Mouse (Mus musculus) thymus, postnatal 36 days (tissue): Measurements from ENCODE around the gene Lrrc4c.

Experiments used
- DNase-seq, 2 experiments: peaks; one replicate each; pipeline ENCODE4 v3.0.0; 2022; ENCODE audit warnings: mixed read lengths in 2 of 2

Gene Lrrc4c

DNA sequence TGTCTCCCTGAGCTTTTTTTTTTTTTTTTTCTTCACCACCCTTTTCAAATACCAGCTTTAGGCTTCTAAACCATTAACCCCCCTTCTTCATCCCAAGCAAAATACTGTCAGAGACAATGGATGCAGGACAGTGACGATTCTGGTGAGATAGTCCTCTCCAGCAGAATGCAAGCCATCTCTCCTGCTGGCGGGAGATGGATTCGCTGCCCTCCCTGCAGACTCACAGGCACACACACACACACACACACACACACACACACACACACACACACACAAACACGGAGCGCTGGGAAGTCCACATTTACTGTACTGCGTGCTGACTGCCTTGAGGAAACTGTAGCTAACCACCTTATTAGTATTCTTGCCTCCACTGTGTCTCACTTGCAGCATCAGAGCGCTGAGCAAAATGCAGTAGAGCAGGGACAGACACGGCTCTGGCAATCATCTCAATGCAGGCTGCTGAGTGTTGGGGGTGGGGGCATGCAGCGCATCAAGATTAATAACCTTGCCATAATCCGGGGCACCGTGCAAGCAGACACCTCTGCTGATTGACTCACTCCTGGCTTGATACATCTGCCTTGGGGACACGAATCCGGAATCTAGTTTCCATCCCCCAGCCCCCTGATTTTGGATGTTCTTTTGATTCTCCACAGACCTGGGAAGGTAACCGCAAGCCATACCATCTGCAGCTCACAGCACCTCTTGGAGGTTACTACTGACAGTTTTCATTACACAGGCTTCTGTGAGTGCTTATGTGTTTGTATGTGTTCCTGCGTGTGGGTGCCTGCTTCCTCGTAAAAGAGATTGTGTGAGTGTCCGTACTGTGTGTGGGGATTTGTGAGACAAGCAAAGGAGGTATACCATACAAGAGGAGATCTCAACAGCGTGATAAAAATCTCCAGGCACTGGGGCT, at the start of gene Lrrc4c:
Lrrc4c (plus strand) TSS at position 783 of the 913 bp plus-strand sequence.
- no peak for DNase-seq

DNA sequence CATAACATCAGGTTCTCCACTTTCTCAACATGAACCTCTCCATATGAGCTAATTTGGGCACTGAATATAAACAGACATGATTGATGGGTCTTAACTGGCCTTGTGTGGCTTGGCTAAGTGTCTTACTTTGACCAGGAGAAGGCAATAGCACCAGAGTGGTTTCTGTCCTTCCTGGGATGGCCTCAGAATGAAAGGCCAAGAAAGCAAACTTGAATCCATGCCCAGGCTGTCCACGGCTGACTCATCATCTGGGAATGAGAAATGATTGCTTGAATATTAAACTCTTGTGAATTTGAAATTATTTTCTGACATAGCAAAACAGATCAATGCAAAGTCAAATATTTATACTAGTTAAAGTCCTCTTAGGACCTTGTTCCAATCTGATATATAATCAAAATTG, 42.9 kb upstream of the Lrrc4c start:
- DNase-seq, result no peak

DNA sequence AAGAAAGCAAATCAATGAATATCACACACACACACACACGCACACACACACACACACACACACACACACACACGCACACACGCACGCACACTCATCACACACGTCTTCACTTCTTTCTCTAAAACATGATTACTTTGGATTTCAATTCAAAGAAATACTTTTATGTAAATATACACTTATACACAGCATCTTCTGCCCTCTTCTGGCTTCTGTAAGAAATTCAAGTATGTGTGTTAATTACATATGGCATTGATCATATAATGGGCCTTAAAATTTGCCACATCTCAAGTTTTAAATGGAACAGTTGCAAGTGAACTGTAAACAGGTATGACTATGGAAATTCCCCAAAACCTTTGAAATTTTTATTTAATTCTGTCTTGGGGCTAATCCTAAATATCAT, 35.0 kb upstream of the Lrrc4c start:
- DNase-seq, result no peak

DNA sequence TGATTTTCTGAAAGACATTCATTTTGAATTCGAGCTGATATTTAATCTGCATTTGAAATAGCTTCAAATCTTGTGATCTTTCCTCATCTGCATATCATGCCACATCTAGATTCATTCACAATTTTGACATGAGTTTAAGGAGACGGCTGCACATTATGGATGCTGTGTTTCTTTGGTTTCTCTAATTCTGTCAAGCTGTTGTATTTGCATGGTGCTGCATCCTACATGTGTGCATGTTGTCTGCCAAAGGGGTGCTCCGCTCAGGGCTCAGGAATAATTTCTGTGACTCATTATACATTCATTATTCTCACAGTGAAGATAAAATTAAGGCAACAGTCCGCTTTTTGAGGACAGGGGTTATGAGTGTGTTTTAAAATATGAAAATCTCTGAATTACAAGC, 30.5 kb upstream of the Lrrc4c start:
- no peak for DNase-seq

DNA sequence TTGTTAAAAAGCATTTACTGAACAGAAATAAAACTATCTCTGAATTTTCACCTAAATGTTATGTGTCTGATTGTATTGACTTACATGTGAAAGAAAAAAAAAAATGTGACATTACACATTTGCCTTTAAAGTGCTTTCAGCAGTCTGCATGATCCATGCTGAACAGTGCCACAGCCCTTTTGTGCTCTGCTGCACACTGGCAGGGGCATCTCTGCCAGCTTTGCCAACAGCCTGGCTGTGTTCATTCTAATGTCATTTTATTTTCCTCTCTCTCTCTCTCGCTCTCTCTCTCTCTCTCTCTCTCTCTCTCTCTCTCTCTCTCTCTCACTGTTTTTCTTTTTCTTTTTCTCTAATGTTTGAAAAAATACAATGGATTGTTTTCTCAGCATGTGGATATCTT, 27.4 kb upstream of the Lrrc4c start:
- DNase-seq, result no peak

DNA sequence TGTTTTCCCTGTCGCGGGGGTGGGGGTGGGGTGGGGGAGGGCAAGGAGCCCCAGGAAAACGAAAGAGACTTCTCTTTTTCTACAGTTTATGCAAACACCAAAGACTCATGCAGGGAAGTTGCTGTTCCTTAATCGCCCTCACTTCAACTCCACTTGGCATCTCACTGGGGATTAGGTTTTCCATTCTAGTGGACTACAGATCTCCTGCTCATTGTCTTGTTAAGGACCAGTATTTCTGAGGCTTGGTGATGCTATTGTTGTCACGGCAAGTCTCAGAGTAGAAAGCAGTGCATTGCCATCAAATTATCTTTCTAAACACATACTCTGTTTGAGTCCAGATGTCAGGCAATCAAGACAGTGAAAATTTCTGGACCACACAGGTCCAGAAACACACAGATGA, 2.9 kb upstream of the Lrrc4c start:
- no peak for DNase-seq

DNA sequence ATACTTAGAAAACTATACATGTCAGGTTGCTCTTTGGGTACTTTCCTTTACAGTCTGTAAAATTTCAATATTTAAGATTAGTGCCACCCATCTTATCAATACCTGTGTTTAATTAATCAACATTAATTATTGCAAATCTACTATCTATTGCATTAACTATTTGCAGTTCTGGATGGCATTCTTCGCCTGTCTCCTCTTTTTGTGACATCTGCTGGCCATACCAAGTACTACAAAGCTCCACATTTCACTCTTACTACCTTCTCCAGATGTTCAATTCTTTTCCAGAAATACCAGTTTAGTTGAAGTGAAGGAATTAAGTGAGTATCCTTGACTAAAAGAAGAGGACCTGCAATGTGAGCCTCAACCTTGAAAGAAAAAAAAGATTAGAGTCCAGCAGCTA, 1.4 kb upstream of the Lrrc4c start:
- DNase-seq, result no peak

DNA sequence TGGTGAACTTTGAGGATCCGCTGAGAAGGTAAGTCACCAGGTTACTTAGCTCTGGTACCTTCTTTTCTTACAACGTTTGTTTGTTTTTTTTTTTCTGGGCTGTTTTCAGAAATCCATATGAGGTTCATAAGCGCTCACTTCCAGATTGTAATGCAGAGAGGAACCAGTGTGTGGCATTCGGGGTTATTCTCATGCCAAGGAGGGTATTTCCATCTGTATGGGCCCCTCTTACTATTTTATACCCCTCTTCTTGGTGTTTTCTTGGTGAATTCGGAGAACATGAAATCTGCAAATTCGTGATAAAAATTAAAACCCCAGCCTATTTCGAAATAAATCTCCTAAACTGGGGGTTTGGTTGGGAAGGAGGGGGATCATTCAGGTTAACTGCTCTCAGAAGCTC, 587 bp downstream of the Lrrc4c start:
- DNase-seq, result no peak

DNA sequence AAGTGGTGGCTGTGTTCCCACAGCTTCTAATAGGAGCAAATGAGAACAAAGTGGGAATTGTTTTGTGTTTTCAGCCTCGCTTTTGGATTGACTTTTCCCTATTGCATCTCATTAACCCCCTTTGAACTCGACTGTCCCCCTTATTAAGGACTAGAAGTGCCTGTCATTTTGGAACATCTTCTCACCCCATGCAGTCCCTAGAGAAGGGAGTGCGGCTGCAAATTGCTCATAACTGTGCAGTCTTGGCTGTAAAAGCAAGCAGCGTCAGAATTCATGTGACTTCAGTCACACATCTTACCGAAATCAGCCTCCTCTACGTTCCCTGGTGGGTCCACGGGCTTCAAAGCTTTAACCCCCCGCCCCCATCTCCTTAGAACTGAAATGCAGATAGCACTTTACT, 1.2 kb downstream of the Lrrc4c start:
- DNase-seq, result no peak

DNA sequence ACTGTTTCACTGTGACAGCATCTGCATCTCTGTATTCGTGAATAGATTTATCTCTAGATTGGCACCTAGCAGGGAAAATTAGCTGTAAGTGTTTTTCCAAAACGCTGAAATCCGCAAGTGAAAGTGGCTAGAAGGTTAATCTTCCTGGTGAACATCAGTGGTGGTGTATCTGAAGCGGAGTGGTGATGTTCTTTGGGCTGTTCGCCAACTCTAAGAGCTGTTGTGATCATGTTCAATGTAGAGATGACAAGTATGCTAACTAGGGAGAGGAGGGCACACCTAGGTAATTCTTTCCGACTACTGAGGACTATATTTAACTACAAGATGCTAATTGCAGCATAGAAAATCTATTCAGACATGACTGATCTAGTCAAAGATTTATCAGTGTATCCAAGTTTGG, 1.7 kb downstream of the Lrrc4c start:
- no peak for DNase-seq

DNA sequence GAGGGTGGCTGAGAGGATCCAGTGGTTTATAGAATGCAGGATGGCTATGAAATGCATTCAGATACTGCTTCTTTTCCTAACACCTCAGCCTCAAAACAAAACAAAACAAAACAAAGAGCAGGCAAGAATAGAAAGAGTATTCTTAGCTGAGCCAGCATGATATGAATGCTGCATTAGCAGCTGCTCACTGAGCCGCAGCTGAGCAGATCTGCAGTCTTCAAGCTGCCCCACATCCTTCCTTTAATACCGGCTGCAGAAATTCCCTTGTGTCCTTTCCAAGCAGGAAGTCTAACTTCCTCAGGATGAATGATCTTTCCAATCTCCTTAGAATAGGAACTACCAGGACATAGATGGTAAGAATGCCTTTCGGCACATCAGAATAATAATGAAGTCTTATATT, 16.7 kb downstream of the Lrrc4c start:
- no peak for DNase-seq

DNA sequence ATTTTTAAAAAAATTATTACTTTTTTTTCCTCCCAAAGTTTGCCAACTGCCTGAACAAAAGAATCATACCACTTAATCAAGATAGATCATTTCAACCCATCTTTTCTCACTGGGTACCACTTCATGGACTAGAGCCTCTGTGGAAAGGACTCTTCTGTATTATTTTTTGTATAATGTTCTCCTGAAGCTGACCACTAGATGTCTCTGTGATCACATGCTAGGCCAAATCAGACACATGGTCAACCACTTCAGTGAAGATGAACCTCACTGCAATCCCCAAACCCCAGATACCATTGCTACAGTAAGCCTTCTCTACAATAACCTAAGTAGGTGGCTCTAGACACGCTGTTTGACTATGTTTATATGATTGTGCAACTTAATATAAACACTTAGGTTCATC, 19.4 kb downstream of the Lrrc4c start:
- DNase-seq, result no peak

DNA sequence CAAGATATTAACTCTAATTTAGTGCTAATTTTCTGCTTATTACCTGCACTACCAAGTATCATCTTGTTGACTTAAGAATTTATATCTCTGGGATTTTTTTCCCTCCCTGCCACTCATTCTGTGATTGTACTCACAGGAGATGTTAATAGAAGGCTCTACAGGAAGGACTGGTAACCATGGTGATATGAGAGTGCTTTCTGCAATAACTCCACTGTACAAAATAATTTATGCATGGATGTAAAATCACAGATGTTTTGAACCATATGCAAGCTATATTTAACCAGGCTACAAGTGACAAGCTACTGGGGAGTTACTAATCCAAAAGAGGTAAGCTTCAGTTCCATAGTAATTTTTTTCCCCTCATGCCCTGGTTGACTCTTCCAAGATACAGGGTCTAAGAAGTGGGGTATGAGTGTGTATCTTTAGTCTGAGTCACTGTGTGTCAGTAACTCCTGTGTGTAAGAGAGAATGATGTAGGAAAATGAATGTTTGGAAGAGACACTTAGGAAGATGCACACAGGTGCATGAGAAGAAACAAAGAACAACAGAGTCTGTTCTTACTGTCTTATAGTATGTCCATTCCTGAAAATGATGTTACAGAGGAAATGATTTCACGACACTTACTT, 83.3 kb downstream of the Lrrc4c start:
- no peak for DNase-seq

DNA sequence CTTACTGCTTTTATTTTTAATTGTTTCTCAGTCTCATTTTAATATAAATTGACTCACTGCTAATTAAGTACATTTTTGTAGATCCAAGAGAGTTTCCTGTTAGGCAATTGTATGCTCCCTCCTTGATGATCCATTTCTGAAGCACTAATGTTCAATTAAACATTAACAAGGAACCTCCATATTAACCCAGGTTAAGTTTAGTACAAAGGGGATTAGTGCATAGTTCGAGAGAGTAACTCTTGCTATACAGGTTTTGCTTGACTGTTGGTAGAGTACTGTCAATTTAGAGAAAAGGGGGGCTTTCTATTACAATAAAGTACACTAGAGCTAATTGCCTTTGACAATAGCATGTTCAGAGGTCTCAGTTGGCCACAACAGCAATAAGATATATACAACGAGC, 84.5 kb downstream of the Lrrc4c start:
- no peak for DNase-seq

DNA sequence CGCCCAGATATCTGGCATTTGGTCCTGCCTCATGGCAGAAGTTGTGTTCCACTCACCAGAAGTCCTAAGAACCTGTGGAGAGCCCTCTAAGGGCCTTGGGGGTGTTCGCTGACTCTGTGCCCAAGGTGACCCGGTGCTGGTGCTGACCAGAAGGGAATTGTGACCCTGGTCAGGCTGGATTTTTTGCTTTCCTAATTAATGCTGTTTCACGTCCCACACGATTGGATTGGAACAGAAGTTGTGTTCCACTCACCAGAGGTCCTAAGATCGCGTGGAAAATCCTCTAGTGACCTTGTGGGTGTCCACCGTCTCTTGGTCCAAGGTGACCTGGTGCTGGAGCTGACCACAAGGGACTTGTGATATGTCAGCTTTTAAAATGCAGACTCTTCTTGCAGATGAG, 88.9 kb downstream of the Lrrc4c start:
- no peak for DNase-seq

DNA sequence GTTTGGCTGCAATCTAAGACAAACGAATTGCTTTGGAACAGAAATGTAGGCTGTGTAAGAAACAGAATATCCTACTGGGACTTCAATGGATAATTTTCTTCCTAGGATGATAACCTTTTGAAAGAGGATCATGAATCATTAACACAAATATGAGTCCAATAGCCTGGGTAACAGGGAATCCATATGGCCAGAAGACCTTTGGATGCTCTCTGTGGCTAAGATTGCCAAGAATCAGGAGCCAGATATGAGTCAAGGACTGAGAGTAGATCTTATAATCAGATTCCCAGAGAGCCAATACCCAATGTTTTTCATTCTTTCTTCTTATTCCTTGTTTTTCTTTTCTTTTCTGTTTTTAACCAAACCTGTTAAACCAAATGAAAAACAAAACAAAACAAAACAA, 93.2 kb downstream of the Lrrc4c start:
- no peak for DNase-seq

DNA sequence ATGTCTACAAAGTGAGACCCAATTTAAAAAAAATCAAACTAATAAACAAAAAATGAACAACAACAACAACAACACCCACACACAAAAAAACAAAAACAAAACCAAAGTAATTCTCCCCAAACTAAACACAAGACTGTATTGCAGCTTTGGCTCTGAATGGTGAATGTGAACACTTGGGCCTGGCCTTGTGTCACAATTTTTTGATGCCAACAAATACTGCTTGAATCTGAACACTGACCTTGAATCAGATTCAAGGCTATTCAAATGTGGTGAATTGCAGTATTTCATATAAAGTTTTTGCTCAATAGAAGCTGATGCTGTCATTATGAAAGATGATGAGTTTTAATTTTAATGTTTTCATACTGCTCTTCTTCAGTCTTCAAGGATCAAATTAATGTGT, 143.6 kb downstream of the Lrrc4c start:
- DNase-seq, result no peak

DNA sequence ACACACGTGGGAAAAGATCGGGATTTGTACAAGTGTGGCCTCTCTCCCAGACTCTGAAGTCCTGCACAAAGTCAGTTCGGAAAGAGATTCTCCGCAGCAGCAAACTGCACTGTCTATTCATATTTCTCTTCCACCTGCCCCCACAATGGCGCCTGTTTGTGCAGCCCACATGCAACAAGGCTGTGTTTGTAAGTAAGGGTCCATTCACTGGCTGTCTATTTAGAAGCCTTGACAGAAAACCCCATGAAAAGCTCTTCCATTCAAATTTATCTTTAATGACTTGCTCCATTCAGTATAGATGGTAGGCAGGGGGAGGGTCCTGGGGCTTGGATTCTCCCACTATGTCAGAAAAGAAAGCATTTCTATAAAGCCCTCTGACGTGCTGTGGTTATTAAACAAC, 157.7 kb downstream of the Lrrc4c start:
- DNase-seq, result no peak

DNA sequence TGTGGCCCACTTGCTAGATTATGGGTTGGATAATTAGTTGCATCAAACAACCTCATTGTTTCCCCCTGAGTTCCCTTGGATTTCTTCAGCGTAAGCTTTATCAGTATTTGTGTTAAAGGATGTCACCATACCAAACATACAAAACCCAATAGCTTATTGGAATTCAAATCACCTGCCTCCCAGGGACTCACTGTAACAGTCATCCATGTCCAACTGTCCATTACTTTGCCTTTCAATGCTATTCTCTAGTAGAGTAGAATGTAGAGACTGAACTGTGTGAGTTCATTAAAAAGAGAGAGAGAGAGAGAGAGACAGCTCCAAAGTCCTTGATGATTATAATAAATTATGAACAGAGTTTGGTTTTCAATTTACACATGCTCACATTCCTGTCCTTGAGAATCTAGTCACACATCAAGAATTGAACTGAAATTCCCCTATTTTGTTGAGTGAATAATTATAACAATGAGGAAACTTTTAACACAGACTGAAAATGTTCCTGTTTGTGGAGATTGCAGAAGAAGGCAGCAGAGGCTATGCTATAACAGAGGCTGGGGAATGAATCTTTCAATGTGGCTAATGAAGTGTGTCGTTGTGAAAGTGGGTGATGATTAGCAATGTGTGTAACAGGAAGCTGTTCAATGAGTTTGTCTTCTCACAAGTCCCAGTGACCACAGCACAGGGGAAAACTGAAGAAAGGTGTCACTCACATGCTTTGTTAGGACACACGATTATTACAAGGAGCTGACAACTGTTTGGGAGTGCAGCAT, 181.3 kb downstream of the Lrrc4c start:
- DNase-seq, result no peak

DNA sequence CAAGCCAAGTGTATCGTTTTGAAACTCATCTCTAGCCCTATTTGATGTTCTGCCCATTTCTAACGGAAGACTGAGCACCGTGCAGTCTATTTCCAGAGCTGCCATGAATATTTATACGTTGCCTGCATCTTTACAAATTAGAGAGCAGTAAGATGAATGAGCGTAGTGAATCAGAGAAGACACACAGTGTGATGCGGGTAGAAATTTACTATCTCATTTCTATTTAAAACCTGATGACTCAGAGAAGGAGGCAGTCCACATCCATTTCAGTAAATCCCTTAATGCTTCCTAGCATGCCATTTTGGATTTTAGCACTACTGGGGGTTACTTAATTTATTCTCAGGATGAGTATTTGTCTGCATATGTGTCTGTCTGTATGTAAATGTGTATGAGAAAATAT, 186.2 kb downstream of the Lrrc4c start:
- no peak for DNase-seq

DNA sequence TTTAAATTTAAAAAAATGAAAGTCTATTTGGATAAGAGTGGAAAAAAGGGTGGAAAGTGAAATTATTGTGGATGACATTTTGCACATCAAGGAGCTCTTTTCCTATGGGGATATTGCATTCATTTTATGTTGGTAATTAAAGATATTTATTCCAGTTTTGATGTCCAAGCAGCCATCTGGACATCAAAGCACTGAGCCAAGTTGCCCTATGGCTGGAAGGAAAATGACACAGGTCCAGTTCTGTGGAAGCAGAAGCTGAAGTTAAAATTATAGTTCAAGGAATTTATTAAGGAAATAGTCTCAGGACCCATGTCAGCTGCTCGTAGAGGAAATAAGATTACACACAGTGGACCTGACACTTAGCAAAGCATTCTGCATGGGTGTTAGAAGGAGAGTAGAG, 187.7 kb downstream of the Lrrc4c start:
- no peak for DNase-seq

DNA sequence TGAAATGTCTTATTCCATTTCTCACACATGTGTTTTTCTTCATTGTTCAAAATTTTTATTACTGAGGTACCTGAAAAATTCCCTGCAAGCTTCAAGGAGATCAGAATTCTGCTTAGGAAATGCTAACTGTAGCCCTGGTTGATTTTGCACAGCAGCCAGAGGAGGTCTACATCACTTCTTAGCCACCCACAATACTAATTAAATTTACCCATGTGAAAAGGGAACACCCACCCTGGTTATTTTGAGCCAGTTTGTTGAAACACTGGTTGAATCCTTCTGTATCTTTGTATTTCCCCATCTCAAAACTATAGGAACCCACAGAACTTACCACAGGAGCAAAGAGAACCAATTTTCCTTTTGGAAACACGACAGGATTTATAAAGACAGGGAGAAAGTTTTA, 191.0 kb downstream of the Lrrc4c start:
- DNase-seq, result no peak

DNA sequence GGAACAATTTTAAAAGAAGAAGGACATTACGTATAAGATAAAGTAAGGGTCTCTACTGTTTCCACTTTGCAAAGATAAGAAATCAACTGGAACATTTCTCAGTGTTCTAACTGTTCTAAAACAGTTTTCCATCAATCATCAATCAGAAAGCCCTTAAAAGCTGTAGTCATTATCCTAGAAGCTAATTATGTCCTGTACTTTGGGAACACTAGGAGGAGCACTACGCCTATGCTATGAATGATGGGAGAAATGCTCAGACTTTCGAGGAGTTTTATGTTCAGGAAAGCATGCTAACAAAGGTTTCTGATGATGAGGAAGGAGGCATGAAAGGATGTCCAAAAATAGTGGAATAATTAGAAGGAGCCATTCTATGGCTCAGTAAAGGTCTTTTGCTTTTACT, 219.5 kb downstream of the Lrrc4c start:
- DNase-seq, result no peak

DNA sequence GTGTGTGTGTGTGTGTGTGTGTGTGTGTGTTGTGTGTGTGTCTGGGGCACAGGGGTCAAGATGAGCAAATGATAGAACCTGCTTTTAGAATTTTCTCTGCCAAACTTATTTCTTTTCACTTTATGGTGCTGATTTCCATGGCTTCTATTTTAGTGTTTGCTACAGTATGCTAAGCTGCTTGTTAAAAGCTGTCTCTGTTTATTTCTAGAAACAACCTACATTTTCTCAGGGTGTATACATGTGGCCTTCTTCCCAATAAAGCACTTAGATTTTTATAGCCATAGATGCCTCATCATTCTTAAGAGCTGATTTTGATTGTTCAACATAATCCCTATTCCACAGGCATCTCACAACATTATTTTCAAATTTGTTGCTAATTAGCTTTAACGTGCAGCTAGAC, 229.2 kb downstream of the Lrrc4c start:
- DNase-seq, result no peak
